Mouse (Mus musculus): Measurements from ENCODE around the gene Gm10638.

GRCm38 (mm10) chr8:86758651-86759050 is 13.2 kb downstream of the Gm10638 start:
- TF ChIP-seq POLR2A (IDR thresholded peaks at IDR 0.05; ENCODE audit: extremely low read depth, insufficient read depth, low read length) (no peak), CTCF (IDR thresholded peaks at IDR 0.05; ENCODE audit: low read depth, low read length) (no peak)

Measured in liver, adult 2 months (tissue).